Mouse (Mus musculus) limb, embryonic 11.5 days (tissue): ENCODE measurements at regions not wholly inside any gene's neighbourhood (a gene's known extent, or its start where the extent isn't known, plus 50 kb on each side); places are given as distances from the start of the nearest gene placed in this dataset.
A peak's percentile ranks its signal among the peaks of the same experiment; 100 is the strongest.

Experiments used
- ATAC-seq: fragments of 200-750 bp; cut with Nextera tagmentation; 2 replicates; pipeline ENCODE4 v1.8.0; 2017; ENCODE audit warnings: low read depth; ENCODE audit not compliant: insufficient number of reproducible peaks, low FRiP score, low TSS enrichment
- DNase-seq: peaks from one replicate; pipeline ENCODE4 v3.0.0-alpha.2; 2015; ENCODE audit warnings: low spot score
- H3K27ac ChIP-seq: fragments of 300-500 bp; sonication (generic); replicated peaks from 2 replicates; pipeline ENCODE4 v1.5.1; 2014; ENCODE audit warnings: low read depth, mild to moderate bottlenecking, low read length
- H3K27me3 ChIP-seq: fragments of 300-500 bp; sonication (generic); 2 replicates; pipeline ENCODE4 v1.6.1; 2014; ENCODE audit warnings: mild to moderate bottlenecking, low read length, mixed read lengths; ENCODE audit not compliant: control insufficient read depth, insufficient read depth
- H3K36me3 ChIP-seq: fragments of 300-500 bp; sonication (generic); 2 replicates; pipeline ENCODE4 v1.6.1; 2014; ENCODE audit warnings: mild to moderate bottlenecking, low read length, moderate library complexity, mixed read lengths; ENCODE audit not compliant: control insufficient read depth, insufficient read depth
- H3K4me1 ChIP-seq: fragments of 300-500 bp; sonication (generic); 2 replicates; pipeline ENCODE4 v1.6.1; 2014; ENCODE audit warnings: low read length, mixed read lengths; ENCODE audit not compliant: control insufficient read depth, insufficient read depth
- H3K4me2 ChIP-seq: fragments of 300-500 bp; sonication (generic); 2 replicates; pipeline ENCODE4 v1.6.1; 2014; ENCODE audit warnings: low read depth, mild to moderate bottlenecking, moderate library complexity; ENCODE audit not compliant: severe bottlenecking
- H3K4me3 ChIP-seq: fragments of 300-500 bp; sonication (generic); 2 replicates; pipeline ENCODE4 v1.5.1; 2014; ENCODE audit warnings: low read depth, low read length
- H3K9ac ChIP-seq: fragments of 300-500 bp; sonication (generic); 2 replicates; pipeline ENCODE4 v1.6.1; 2014; ENCODE audit warnings: mild to moderate bottlenecking, low read length
- H3K9me3 ChIP-seq: fragments of 300-500 bp; sonication (generic); 2 replicates; pipeline ENCODE4 v1.6.1; 2016; ENCODE audit warnings: low read length; ENCODE audit not compliant: control insufficient read depth
- WGBS: fragments of 180-500 bp; shearing (Covaris S2); extraction: QIAGEN DNeasy Blood & Tissue Kit; methylation state at CpG from one replicate; pipeline ENCODE4 v1.1.7; 2014; 5-methylcytosine and 5-hydroxymethylcytosine counted together

DNA sequence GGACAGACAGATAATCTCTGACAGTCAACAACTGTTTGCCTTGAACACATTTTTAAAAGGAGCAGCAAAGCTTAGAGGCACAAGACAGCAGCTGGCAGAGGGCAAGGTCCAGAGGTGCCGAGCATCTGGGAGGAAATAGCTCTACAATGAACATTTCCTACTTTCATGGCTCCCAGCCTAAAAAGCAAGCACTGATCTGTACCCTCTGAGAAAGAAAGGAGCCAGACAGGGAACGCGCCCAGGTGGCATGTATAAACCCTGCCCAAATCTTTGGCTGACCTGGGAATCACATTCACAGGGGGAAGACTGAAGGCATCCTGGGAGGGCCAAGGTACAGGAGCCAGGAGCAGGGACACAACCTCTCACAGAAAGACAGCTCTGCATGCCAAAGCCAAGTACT is 371.2 kb upstream of the Tbx3 start:
- Histone ChIP-seq H3K36me3 (no peaks in the 10 kb centered on the region), H3K4me3 (no peak overlapping the region), H3K4me1 (0 out of 2 replicates have a peak, but pooled peaks cover 5% of the 10 kb centered on the region), H3K9ac (no peak overlapping the region), H3K27ac (no peak overlapping the region), H3K27me3 (no peaks in the 10 kb centered on the region), H3K4me2 (no peak overlapping the region), H3K9me3 (no peaks in the 10 kb centered on the region)
- DNase-seq (no peak), ATAC-seq (no peak)
- WGBS: 73% methylated on average over 3 of the region's 3 CpGs

GRCm38 (mm10) chr5:119300106-119300505 is 370.4 kb upstream of the Tbx3 start:
- no peak overlapping the region for H3K9ac ChIP-seq
- WGBS: 55% methylated on average over 7 of the region's 7 CpGs
- no peaks in the 10 kb centered on the region for H3K27me3 ChIP-seq
- H3K4me2 ChIP-seq: no peak overlapping the region
- ATAC-seq (no peak), DNase-seq (no peak)
- no peaks in the 10 kb centered on the region for H3K36me3 ChIP-seq
- H3K4me1 ChIP-seq: 0 out of 2 replicates have a peak, but pooled peaks cover 5% of the 10 kb centered on the region
- H3K4me3 ChIP-seq: no peak overlapping the region
- H3K9me3 ChIP-seq: no peaks in the 10 kb centered on the region
- H3K27ac ChIP-seq: no peak overlapping the region

GRCm38 (mm10) chr5:119301539-119301938 is 368.9 kb upstream of the Tbx3 start:
- Histone ChIP-seq H3K4me3 (no peak overlapping the region), H3K4me2 (no peak overlapping the region), H3K4me1 (0 out of 2 replicates have a peak, but pooled peaks cover 3% of the 10 kb centered on the region), H3K9ac (no peak overlapping the region), H3K27ac (no peak overlapping the region), H3K9me3 (no peaks in the 10 kb centered on the region), H3K27me3 (no peaks in the 10 kb centered on the region), H3K36me3 (no peaks in the 10 kb centered on the region)
- 31% methylated on average over 5 of the region's 5 CpGs for WGBS
- ATAC-seq: no peak
- DNase-seq: no peak

DNA sequence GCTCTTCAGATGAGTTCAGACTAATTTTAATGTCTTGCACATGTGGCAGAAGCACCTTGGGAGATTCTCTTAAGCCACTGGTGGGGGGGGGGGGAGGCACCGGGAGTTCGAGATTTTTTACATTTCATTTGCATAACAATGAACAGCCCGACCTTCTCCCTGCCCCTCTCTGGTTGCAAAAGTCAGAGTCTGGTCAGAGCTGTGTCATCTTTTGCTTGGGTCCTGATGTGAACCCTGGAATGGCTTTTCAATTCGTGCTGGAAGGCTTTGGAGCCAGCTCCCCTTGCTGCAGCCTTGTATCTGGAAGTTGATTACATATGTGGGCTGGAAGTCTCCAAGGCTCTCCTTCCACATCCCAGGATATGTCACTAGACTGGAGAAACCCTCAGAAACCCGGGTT is 365.7 kb upstream of the Tbx3 start:
- no peak for DNase-seq
- WGBS: 15% methylated on average over 5 of the region's 5 CpGs
- Histone ChIP-seq H3K4me1 (0 out of 2 replicates have a peak, but pooled peaks cover 3% of the 10 kb centered on the region), H3K36me3 (no peaks in the 10 kb centered on the region), H3K4me2 (no peak overlapping the region), H3K9me3 (no peaks in the 10 kb centered on the region), H3K27me3 (no peaks in the 10 kb centered on the region), H3K27ac (no peak overlapping the region), H3K4me3 (no peak overlapping the region), H3K9ac (no peak overlapping the region)
- ATAC-seq: no peak

DNA sequence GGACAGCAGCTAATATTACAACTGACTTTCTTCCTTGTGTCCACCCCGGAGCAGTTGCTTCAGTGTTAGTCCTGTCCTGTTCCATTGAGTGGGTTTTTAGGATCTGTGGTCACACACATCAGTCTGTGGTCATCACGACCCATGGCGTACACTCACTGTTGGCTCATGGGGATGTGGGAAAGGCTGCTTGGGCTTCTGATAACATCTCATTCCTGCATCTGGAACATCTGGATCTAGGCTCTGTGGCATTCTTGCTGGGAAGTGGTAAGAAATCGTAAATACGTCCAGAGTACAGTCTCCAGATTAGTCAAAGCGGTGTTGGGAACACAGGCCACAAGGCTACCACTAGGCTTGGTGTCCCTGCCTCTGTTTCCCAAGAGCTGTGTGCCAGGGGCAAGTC is 362.7 kb upstream of the Tbx3 start:
- Histone ChIP-seq H3K27me3 (no peaks in the 10 kb centered on the region), H3K4me2 (no peak overlapping the region), H3K36me3 (no peaks in the 10 kb centered on the region), H3K4me3 (no peak overlapping the region), H3K27ac (no peak overlapping the region), H3K4me1 (peaks cover 4% of the 10 kb centered on the region; the same call in 1 of the 2 replicates), H3K9me3 (no peaks in the 10 kb centered on the region), H3K9ac (no peak overlapping the region)
- WGBS: 79% methylated on average over 6 of the region's 6 CpGs
- no peak for ATAC-seq
- no peak for DNase-seq

- peaks cover 4% of the 10 kb centered on the region; the same call in 1 of the 2 replicates for H3K4me1 ChIP-seq
- ATAC-seq (no peak), DNase-seq (peak; percentile 44)
- H3K4me3 ChIP-seq: no peak overlapping the region
- WGBS: 53% methylated on average over 11 of the region's 11 CpGs
- H3K36me3 ChIP-seq: no peaks in the 10 kb centered on the region
- no peaks in the 10 kb centered on the region for H3K27me3 ChIP-seq
- no peak overlapping the region for H3K9ac ChIP-seq
- no peak overlapping the region for H3K27ac ChIP-seq
- no peak overlapping the region for H3K4me2 ChIP-seq
- H3K9me3 ChIP-seq: no peaks in the 10 kb centered on the region
Measured at GRCm38 (mm10) chr5:119310178-119310930, 360.1 kb upstream of the Tbx3 start.

- ATAC-seq (no peak), DNase-seq (no peak)
- no peak overlapping the region for H3K4me2 ChIP-seq
- WGBS: 88% methylated on average over 14 of the region's 14 CpGs
- H3K27ac ChIP-seq: no peak overlapping the region
- H3K36me3 ChIP-seq: no peaks in the 10 kb centered on the region
- H3K4me3 ChIP-seq: no peak overlapping the region
- H3K9ac ChIP-seq: no peak overlapping the region
- peaks cover 4% of the 10 kb centered on the region; the same call in 1 of the 2 replicates for H3K4me1 ChIP-seq
- no peaks in the 10 kb centered on the region for H3K27me3 ChIP-seq
- no peaks in the 10 kb centered on the region for H3K9me3 ChIP-seq
Measured at GRCm38 (mm10) chr5:119312808-119313207, 357.7 kb upstream of the Tbx3 start.

- WGBS: 93% methylated on average over 7 of the region's 7 CpGs
- no peak for DNase-seq
- Histone ChIP-seq H3K27ac (no peak overlapping the region), H3K9me3 (no peaks in the 10 kb centered on the region), H3K4me1 (peaks cover 4% of the 10 kb centered on the region; the same call in 1 of the 2 replicates), H3K4me2 (no peak overlapping the region), H3K9ac (no peak overlapping the region), H3K4me3 (no peak overlapping the region), H3K27me3 (no peaks in the 10 kb centered on the region), H3K36me3 (no peaks in the 10 kb centered on the region)
- no peak for ATAC-seq
Measured at GRCm38 (mm10) chr5:119315149-119315548, 355.3 kb upstream of the Tbx3 start.

DNA sequence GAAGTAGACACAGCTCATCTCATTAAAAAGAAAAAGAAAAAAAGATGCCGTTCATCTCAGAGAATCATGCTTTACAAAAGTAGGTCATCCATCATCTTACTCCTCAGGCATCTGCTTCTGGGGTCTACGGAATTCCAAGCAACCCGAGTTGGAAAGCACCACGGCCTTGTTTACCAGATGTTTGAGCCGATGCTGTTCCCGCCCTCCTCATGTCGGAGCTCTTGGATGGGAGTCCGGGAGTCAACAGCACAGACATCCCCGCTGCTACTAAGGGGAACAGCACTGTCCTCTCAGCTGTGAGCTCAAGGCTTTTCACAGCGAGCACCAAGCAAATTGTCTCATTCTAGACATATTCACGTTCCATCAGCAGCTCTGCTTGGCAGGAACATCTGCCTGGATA is 352.9 kb upstream of the Tbx3 start:
- DNase-seq (no peak), ATAC-seq (no peak)
- no peak overlapping the region for H3K4me3 ChIP-seq
- no peaks in the 10 kb centered on the region for H3K9me3 ChIP-seq
- H3K4me1 ChIP-seq: no peaks in the 10 kb centered on the region
- no peak overlapping the region for H3K4me2 ChIP-seq
- no peaks in the 10 kb centered on the region for H3K36me3 ChIP-seq
- H3K27ac ChIP-seq: no peak overlapping the region
- no peaks in the 10 kb centered on the region for H3K27me3 ChIP-seq
- 84% methylated on average over 11 of the region's 11 CpGs for WGBS
- no peak overlapping the region for H3K9ac ChIP-seq
